Mouse (Mus musculus) layer of hippocampus, adult 11-12 months (tissue): ENCODE data around the gene Trir.

Experiments used
- DNase-seq: peaks from one replicate; pipeline ENCODE4 v3.0.0; 2022; ENCODE audit warnings: low spot score

Trir gene

GRCm38 (mm10) chr8:84994375-84994774, 32.2 kb upstream of the Trir start:
- no peak for DNase-seq

- no peak for DNase-seq
These were observed 30.9 kb upstream of the Trir start for GRCm38 (mm10) chr8:84995680-84996079.

DNA sequence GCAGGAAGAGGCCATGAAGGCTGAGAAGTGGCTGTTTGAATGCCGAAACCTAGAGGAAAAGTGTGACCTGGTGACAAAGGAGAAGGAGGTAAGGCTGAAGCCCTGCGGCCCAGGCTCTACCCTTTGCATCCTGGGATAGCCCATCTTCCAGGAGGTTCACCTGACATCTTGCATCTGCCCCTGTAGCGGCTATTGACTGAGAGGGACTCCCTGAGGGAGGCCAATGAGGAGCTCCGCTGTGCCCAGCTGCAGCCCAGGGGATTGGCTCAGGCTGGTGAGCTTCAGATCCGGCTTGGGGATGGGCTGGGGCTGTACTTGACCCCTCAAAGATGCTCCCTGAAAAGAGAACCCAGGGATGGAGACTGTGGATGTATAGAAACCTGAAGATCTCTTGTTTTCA, 29.6 kb upstream of the Trir start:
- no peak for DNase-seq

DNA sequence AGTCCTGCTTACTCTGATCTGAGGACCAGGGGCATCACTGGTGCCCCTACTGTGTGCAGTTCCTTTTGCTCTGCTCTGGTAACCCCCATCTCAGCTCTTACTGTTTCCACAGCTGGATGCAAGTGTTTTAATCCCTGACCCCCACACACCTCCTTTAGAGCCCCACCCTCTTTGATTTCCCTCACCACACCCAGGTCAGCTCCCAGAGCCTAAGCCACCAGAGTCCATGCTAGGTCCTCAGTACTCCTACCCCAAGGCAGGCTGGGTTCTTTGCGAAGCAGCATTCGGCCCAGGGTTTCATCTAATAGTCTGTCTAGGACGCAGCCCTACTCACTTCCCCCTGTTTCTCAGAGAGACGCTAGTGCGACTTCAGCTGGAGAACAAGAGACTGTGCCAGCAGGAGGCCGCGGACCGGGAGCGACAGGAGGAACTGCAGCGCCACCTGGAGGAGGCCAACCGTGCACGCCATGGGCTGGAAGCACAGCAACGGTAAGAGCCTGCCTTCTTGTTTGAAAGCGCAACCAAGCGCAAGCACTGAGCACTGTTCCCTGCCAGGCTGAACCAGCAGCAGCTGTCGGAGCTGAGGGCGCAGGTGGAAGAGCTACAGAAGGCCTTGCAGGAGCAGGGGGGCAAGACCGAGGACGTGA, 28.9 kb upstream of the Trir start:
- DNase-seq = peak; percentile 93

GRCm38 (mm10) chr8:85007686-85008085, 18.9 kb upstream of the Trir start:
- no peak for DNase-seq

GRCm38 (mm10) chr8:85011242-85011641, 15.4 kb upstream of the Trir start:
- no peak for DNase-seq

- DNase-seq = peak; percentile 86
These were observed 13.3 kb upstream of the Trir start for GRCm38 (mm10) chr8:85013230-85013840.

GRCm38 (mm10) chr8:85014431-85014830, 12.2 kb upstream of the Trir start, which contains the start of gene Best2:
Gene Best2, minus strand, starts transcription at chr8:85014531.
- DNase-seq = no peak

DNA sequence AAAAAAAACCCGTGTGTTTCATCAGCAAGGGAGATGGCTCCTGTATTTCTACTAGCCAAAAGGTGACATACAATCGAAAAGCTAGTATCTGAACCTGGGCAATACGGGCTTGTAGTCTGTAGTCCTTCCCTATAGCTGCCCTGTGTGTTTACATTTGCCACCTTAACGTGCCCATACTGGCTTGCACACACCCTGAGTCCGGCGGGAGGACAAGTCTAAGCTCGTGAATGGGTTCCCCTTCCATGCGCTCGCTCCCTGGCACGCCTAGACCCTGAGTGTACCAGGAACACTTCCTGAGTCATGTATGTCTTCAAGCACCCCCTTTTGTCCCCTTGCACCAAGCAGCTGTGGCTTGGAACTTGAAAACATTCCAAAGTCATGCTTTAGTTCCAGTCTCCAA, 9.9 kb upstream of the Trir start:
- no peak for DNase-seq

- no peak for DNase-seq
These were observed 9.4 kb upstream of the Trir start for GRCm38 (mm10) chr8:85017209-85017608.

DNA sequence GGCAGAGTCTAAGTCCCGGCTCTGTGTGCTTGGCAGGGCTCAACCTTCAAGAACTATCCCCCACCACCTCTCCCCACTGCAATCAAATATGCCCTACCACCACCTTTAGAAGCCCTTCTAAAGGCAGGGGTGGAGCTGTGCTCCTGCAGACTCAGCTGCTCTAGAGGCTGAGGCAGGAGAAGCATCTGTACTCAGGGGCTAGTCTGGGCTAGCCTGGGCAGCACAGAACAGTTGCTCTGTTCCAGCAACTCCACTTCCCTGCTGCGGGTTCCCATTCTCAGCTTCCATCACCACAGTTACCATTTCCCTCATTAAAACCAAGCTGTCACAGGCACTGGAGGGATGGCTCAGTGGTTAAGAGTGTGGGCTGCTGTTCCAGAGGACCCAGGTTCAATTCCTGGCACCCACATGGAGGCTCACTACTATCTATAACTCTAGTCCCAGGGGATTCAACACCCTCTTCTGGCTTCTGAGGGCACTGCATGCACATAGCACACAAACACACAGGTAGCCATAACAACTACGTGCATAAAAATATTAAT, 5.0 kb upstream of the Trir start:
- no peak for DNase-seq

DNA sequence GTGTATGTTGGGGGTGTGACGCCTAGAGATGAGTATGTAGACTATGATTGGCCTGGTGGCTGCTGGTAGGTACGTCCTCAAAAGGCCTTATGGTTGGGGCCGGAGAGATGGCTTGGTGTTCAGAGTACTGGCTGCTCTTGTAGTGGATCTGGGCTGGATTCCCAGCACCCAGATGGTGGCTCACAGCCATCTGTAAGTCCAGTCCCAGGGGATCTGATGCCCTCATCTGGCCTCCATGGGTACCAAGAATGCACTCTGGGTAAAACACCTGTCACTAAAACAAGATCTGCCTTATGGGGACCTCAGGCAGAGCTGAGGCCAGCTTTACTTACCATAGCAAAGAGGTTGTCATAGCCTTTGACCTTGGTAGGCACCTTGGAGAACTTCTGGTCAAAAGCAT, 2.8 kb upstream of the Trir start:
- no peak for DNase-seq

DNA sequence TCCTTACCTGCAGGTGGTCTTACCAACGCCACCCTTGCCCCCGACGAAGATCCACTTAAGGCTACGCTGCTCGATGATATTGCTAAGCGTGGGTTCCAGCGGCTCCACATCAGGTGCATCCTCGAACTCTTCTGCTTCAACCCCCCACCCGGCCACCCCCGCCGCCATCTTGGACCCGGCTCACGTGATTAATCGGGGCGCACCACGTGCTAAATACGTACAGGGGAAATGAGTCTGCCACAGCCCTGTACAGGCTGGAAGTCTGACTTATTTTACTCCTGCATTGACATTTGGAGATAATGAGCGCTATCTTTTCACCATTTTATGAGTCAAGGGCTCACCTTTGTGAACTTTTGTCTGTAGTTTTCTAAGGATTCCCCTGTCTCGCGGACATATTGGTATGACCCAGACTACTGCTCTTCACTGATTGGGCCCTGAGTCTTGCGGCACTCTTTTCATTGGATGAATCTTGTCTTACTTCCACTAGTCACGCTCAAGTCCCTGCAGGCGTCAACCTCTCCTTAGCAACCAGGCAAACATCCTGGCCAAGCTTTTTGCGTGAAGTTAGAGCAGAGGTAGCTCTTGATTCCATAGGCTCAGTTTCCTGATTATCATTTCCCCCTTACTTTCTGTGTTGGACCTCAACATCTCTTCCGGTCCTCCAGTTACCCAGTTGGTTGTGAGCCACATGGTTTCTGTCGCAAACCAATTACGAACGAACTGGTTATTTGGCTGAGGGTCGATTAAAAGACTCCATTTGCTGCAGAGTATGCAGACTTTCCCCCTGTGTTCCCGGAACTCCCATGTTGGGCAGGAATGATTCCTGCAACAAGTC, 1.3 kb upstream of the Trir start, which contains the start of gene Asna1:
TSS of gene Asna1 (minus strand) at position 184 of the 835 bp plus-strand sequence.
- peak; percentile 90 for DNase-seq

DNA sequence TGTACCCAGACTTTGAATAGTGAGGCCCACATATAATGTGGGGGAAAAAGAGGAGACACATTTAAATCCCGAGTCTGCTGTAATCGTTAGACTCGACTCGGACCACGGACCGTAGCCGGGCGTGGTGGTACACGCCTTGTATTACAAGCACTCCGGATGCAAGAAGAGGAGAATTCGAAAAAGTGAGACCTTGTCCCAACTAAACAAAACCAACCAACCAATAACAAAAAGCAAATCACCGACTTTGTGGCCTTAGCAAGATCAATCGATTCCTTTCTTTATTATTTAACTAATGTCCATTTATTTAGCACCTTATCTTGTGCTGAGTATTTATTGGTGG, 863 bp downstream of the Trir start:
- DNase-seq = no peak

- no peak for DNase-seq
These were observed 1.3 kb downstream of the Trir start for GRCm38 (mm10) chr8:85027922-85028321.

DNA sequence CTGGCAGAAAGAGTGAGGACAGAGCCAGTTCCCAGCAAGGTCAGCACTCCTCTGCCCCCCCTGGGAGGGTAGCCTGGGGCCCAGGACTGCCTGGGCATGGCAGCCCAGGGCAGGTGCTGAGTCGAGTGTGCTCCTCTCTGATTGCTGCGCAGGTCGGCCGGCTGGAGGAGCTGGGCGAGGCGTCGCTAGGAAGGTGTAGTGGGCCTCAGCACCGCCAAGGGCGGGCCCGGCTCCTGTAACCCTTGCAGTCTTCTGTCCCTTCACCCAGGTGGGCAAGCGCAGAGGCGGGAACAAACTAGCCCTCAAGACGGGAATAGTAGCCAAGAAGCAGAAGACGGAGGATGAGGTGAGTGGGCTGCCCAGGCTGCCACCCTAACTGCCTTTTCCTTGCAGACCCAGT, 2.6 kb downstream of the Trir start:
- no peak for DNase-seq

DNA sequence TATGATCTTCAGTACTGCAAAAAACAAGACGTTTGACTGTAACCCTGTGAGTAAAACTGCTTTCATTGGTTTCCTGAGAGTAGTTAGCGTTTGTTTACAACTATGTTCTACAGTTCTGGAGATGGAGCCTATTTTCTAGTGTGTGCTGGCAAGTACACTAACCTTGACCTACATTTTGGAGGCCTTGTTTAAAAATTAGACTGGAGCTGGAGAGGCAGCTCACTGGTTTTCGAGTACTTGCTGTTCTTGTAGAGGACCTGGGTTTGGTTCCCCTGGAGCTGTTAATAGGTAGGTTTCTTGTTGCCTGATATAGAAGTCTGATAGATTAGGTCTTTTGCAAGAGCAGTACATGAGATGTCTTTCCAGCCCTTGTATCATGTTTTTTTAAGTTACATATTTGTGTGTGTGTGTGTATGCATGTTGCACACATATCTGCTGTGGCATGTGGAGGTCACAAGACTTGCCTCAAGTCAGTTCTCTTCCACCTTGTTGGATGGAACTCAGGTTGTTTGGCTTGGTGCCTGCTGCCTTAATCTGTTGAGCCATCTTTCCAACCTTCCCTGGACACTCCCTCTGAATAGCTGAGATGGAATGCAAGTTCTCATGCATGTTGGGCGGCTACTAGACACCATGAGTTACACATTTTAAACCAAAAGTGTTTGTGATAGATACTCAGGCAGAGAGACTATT, 6.1 kb downstream of the Trir start:
- no peak for DNase-seq

GRCm38 (mm10) chr8:85033867-85034266, 7.2 kb downstream of the Trir start:
- DNase-seq = no peak

DNA sequence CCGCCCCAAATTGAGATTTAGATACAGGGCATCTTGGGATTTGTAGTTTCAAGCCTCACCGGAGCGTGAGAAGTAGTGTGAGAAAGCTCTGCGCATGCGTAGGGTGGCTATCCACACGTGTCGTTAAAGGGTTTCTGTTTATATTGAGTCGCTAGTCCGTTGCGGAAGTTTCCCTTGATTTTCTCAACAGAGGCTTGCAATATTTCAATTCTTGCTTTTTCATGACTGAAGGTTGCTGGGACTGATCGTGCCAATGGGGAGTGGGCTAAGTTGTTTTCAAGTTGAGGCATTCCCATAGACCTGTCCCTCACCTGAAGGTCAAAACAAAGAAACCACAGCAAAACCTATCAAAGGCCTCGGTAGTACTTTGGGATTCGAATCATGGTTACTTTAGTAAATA, 8.1 kb downstream of the Trir start:
- DNase-seq = peak; percentile 73

DNA sequence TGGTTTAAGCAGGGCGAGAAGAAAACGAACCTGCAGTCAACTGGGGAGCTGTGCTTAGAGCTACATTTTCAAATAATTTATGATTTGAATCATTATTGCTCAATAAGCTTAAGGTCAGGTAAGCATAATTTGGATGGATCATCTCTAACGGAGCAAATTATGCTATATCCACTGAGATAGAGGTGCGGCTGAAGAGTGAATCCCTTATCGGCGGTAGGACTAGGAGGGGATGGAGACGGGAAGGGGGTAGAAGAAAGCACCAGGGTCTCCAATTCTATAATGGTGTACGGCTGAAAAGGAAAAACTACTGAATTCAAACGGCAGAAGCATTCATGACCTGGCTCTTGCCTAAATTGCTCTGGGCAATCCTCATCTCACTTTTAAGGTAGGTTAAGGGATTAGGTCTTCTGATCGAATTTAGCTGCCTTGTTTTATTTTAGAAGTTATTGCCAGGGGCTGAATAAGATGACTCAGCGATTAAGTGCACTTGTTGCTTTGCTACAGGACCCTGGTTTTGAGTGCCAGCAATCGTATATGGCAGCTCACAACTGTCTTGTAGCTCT, 8.6 kb downstream of the Trir start:
- no peak for DNase-seq

DNA sequence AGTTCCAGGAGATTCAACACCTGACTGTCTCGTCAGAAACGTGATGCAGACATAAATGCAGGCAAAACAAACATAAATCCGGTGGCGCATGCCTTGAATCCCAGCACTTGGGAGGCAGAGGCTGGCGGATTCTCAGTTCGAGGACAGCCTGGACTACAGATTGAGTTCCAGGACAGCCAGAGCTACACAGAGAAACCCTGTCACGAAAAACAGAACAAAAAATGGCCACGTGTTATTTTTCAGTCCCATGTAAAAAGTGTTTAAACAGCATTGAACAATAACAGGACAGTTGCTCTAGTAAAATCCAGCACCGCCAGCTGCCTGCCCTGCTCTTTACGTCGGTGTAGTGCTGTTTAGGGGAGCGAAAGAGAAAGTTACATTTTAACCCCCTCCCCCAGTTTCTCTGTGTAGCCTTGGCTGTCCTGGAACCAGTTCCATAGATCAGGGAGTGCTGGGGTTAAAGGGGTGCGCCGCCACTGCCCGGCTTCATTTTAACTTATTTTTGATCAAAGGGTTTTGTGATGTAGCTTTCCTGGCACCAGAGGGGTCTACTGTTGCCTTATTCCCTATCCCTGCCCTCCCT, 9.2 kb downstream of the Trir start:
- no peak for DNase-seq

GRCm38 (mm10) chr8:85036381-85036717, 9.7 kb downstream of the Trir start:
- DNase-seq = no peak
